ENCODE assay signal across 11 mouse cellular contexts in genomic region chr2:129040567-129040966, GRCm38 (mm10). TPM values are rescaled to one million over a fixed set of nuclear protein-coding genes. Genes with fewer than 3 reads are reported as not detected.
A peak's percentile ranks its signal among the peaks of the same experiment; 100 is the strongest.
DNase-seq lines count a peak whose midpoint lies in the region; ATAC-seq and TF ChIP-seq lines count a peak whose summit lies in the region.
"Had no signal": no experiment of that assay in that cellular context is flagged by ENCODE, and none has a peak within 500 bp of the region (broad histone marks: within the 10 kb centered on the region; RNA-seq: fewer than 3 reads in every experiment).

No protein-coding gene starts in this region.

- TF ChIP-seq EP300 in ES-Bruce4 (IDR thresholded peaks at IDR 0.05; ENCODE audit: insufficient read depth, low read depth, low read length), result no peak

- intact Hi-C loops in heart, postnatal 14 days (cut with DNase I), result no loop called here

- peak; percentile 7 to 8 for DNase-seq in heart, postnatal 14 days
- DNase-seq in embryo, embryonic 10.5 days (ENCODE audit: low spot score), result peak; percentile 10
- peak; percentile 24 for DNase-seq in retina, postnatal 1 day
- DNase-seq in layer of hippocampus, adult 8-10 months (ENCODE audit: low spot score in 2 of 2), result no peak
- no peak for DNase-seq in frontal cortex, postnatal 25 days (ENCODE audit: low spot score in 2 of 2)
- DNase-seq: right cerebral cortex, postnatal 4 days had no signal

- H3K4me2 ChIP-seq in heart, embryonic 11.5 days, result no peak overlapping the region
- H3K4me2 ChIP-seq: embryonic facial prominence, embryonic 13.5 days; hindbrain, embryonic 14.5 days had no signal

- H3K4me3 ChIP-seq in heart, embryonic 11.5 days (ENCODE audit: low read depth, low read length), result no peak overlapping the region
- H3K4me3 ChIP-seq in ES-Bruce4 (ENCODE audit: low read depth, low read length), result no peak overlapping the region
- H3K4me3 ChIP-seq: embryonic facial prominence, embryonic 13.5 days had no signal

- 19% methylated on average over 6 of the region's 6 CpGs for WGBS in heart, embryonic 11.5 days (ENCODE audit: insufficient replicate concordance)

- peak; percentile 23 for TF ChIP-seq CTCF in ES-Bruce4 (IDR thresholded peaks at IDR 0.05; ENCODE audit: low read depth, low read length)

- no peak for ATAC-seq in heart, embryonic 11.5 days (replicated peaks; ENCODE audit: insufficient number of reproducible peaks, low FRiP score, low TSS enrichment)

- H3K27ac ChIP-seq in heart, embryonic 11.5 days (ENCODE audit: low read depth, low read length), result no peak overlapping the region
- no peak overlapping the region for H3K27ac ChIP-seq in ES-Bruce4 (ENCODE audit: insufficient read depth, low read length)
- H3K27ac ChIP-seq: embryonic facial prominence, embryonic 13.5 days; hindbrain, embryonic 14.5 days had no signal

- H3K4me1 ChIP-seq in heart, embryonic 11.5 days (ENCODE audit: control insufficient read depth, insufficient read depth, low read length), result peaks cover 10% of the 10 kb centered on the region; the same call in 1 of the 2 replicates
- no peaks in the 10 kb centered on the region for H3K4me1 ChIP-seq in ES-Bruce4 (ENCODE audit: control insufficient read depth, insufficient read depth, low read length)

- H3K36me3 ChIP-seq in heart, embryonic 11.5 days (ENCODE audit: control insufficient read depth, insufficient read depth, low read length), result no peaks in the 10 kb centered on the region
- H3K36me3 ChIP-seq in ES-Bruce4 (ENCODE audit: control insufficient read depth, insufficient read depth, low read length, poor library complexity, severe bottlenecking), result no peaks in the 10 kb centered on the region
- H3K36me3 ChIP-seq: embryonic facial prominence, embryonic 13.5 days had no signal

- peaks cover 40% of the 10 kb centered on the region for H3K27me3 ChIP-seq in heart, embryonic 11.5 days (ENCODE audit: control insufficient read depth, insufficient read depth, low read length)
- no peaks in the 10 kb centered on the region for H3K27me3 ChIP-seq in ES-Bruce4 (ENCODE audit: control insufficient read depth, insufficient read depth, low read length, poor library complexity, severe bottlenecking)

- no peak for TF ChIP-seq POLR2A in ES-Bruce4 (IDR thresholded peaks at IDR 0.05; ENCODE audit: insufficient read depth, low read length)

- no peak overlapping the region for H3K9ac ChIP-seq in heart, embryonic 11.5 days (ENCODE audit: low read depth, low read length)
- H3K9ac ChIP-seq in ES-Bruce4 (ENCODE audit: low read depth, poor library complexity, severe bottlenecking), result no peak overlapping the region
- H3K9ac ChIP-seq: embryonic facial prominence, embryonic 13.5 days; hindbrain, embryonic 14.5 days had no signal

- H3K9me3 ChIP-seq in heart, embryonic 11.5 days (replicated peaks; ENCODE audit: control insufficient read depth, low read length), result no peaks in the 10 kb centered on the region
- no peaks in the 10 kb centered on the region for H3K9me3 ChIP-seq in ES-Bruce4 (replicated peaks; ENCODE audit: control insufficient read depth, insufficient read depth, low read length, poor library complexity, severe bottlenecking)
- H3K9me3 ChIP-seq: embryonic facial prominence, embryonic 13.5 days had no signal

RNA-seq across cellular contexts. Expression of gene Vinac1, which starts 7.4 kb away (rescaled TPM):
- total RNA-seq in heart, postnatal 14 days (2021), result not detected
- 0.13 TPM in 1 of 2 replicates, not detected in the other for polyA plus RNA-seq in heart, embryonic 11.5 days (2014; fragmentation: Nextera tagmentation; extraction: Ambion mirVana)
- polyA plus RNA-seq in ES-Bruce4 (2011; ENCODE audit: insufficient read depth, insufficient read length, low read depth, missing spikeins), result 0.15 TPM in 1 of 2 replicates, not detected in the other
- under 1 TPM in 1 of 4 experiments, not detected in 3; 0.11 TPM for total RNA-seq in layer of hippocampus, adult 8-10 months (2022)
- polyA plus RNA-seq: liver, embryonic 16.5 days had no signal

RNA-seq across cellular contexts. Expression of gene Ttl, which starts 25.2 kb away (rescaled TPM):
- 10 to 100 TPM; 14.0 to 17.3 TPM for total RNA-seq in heart, postnatal 14 days (2021)
- polyA plus RNA-seq in heart, embryonic 11.5 days (2014; fragmentation: Nextera tagmentation; extraction: Ambion mirVana), result 7.4 and 8.5 TPM in 2 replicates
- 5.8 and 8.2 TPM in 2 replicates for polyA plus RNA-seq in ES-Bruce4 (2011; ENCODE audit: insufficient read depth, insufficient read length, low read depth, missing spikeins)
- 10 to 100 TPM; 32.4 to 37.3 (median 35.4) TPM for total RNA-seq in layer of hippocampus, adult 8-10 months (2022)

Comparison
In these comparisons a context has a peak if more than half of its experiments do, and no peak if none do; other contexts are left out.
1. DNase-seq: peak in heart, postnatal 14 days (2 of 2), embryo, embryonic 10.5 days (single experiment) and retina, postnatal 1 day (single experiment); none in layer of hippocampus, adult 8-10 months (0 of 2) and frontal cortex, postnatal 25 days (0 of 2).